Mouse (Mus musculus) neural tube, embryonic 12.5 days (tissue): ENCODE results near the gene Isg20. TPM values are rescaled to one million over a fixed set of nuclear protein-coding genes. Genes with fewer than 3 reads are reported as not detected.

Source experiments
- ATAC-seq: fragments of 200-750 bp; cut with Nextera tagmentation; 2 replicates; pipeline ENCODE4 v1.8.0; 2017; ENCODE audit warnings: low read depth, mild to moderate bottlenecking, moderate TSS enrichment, moderate library complexity; ENCODE audit not compliant: low FRiP score
- H3K27ac ChIP-seq: fragments of 300-500 bp; sonication (generic); 2 replicates; pipeline ENCODE4 v1.5.1; 2016
- H3K27me3 ChIP-seq: fragments of 300-500 bp; sonication (generic); replicated peaks from 2 replicates; pipeline ENCODE4 v1.6.1; 2016; ENCODE audit warnings: mild to moderate bottlenecking
- H3K36me3 ChIP-seq: fragments of 300-500 bp; sonication (generic); 2 replicates; pipeline ENCODE4 v1.6.1; 2016; ENCODE audit warnings: mild to moderate bottlenecking
- H3K4me1 ChIP-seq: fragments of 300-500 bp; sonication (generic); 2 replicates; pipeline ENCODE4 v1.6.1; 2016
- H3K4me2 ChIP-seq: fragments of 300-500 bp; sonication (generic); replicated peaks from 2 replicates; pipeline ENCODE4 v1.6.1; 2016; ENCODE audit warnings: mild to moderate bottlenecking
- H3K4me3 ChIP-seq: fragments of 300-500 bp; sonication (generic); 2 replicates; pipeline ENCODE4 v1.5.1; 2016
- H3K9ac ChIP-seq: fragments of 300-500 bp; sonication (generic); 2 replicates; pipeline ENCODE4 v1.6.1; 2016; ENCODE audit warnings: mild to moderate bottlenecking
- H3K9me3 ChIP-seq: fragments of 300-500 bp; sonication (generic); 2 replicates; pipeline ENCODE4 v1.6.1; 2016; ENCODE audit warnings: mild to moderate bottlenecking
- WGBS: fragments of 180-500 bp; shearing (Covaris S2); methylation state at CpG from one replicate; pipeline ENCODE4 v1.1.7; 2016; 5-methylcytosine and 5-hydroxymethylcytosine counted together
- microRNA-seq: library from miRNA; unstranded; fragments of <30 nt; microRNA quantifications from one replicate; pipeline ENCODE4, GENCODE M21; 2017
- polyA plus RNA-seq: library from polyadenylated mRNA; unstranded; fragments of >200 nt; fragmentation: Nextera tagmentation; extraction: Ambion mirVana; gene quantifications from 2 replicates; pipeline ENCODE4 v1.2.1, GENCODE M21; 2016

Gene Isg20
- polyA plus RNA-seq, 1 experiment from 2014 or later = 0.41 TPM

- WGBS = 86% methylated on average over 3 of the region's 3 CpGs
- H3K36me3 ChIP-seq = no peaks in the 10 kb centered on the region
- H3K27ac ChIP-seq = no peak overlapping the region
- H3K9ac ChIP-seq = no peak overlapping the region
- no peak overlapping the region for H3K4me2 ChIP-seq
- H3K27me3 ChIP-seq = no peaks in the 10 kb centered on the region
- no peak overlapping the region for H3K4me3 ChIP-seq
- H3K4me1 ChIP-seq = no peaks in the 10 kb centered on the region
- no peak for ATAC-seq
- no peaks in the 10 kb centered on the region for H3K9me3 ChIP-seq
These were observed 14.0 kb downstream of the Isg20 start for GRCm38 (mm10) chr7:78927266-78927665.

DNA sequence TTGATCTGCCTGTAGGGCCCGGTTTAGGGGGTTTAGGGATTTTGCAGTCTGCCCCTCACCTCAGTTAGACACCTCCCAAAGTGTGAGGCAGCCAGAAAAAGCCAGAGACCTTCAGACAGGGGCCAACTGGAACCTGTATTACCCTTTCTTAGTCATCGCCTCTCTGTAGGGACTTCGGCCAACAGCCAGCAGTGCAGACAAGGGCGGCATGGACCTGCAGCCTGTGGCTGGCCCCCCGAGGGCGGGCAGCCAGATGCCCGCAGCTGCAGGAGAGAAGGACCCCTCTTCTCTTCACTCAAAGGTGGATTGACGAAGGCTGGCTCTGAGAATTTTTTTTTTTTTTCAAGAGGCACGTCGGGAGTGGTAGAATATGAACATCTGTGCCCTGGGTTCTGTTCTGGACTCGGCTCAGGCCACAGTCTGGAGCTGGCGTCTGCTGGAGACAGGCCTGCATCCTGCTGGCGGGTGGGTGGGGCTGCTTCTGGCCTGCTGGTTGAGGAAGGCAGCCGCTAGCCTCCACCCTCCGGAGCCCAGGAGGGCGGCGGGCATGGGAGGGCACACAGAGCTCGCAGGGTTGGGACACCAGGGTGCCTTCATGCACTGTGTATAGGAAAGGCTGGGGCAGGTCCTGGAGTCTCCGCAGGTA is 25.9 kb downstream of the Isg20 start:
- WGBS = 65% methylated on average over 19 of the region's 19 CpGs
- no peak overlapping the region for H3K9ac ChIP-seq
- no peak for ATAC-seq
- no peaks in the 10 kb centered on the region for H3K27me3 ChIP-seq
- no peaks in the 10 kb centered on the region for H3K36me3 ChIP-seq
- H3K9me3 ChIP-seq = no peaks in the 10 kb centered on the region
- H3K4me2 ChIP-seq = no peak overlapping the region
- H3K27ac ChIP-seq = no peak overlapping the region
- no peak overlapping the region for H3K4me3 ChIP-seq
- no peaks in the 10 kb centered on the region for H3K4me1 ChIP-seq

DNA sequence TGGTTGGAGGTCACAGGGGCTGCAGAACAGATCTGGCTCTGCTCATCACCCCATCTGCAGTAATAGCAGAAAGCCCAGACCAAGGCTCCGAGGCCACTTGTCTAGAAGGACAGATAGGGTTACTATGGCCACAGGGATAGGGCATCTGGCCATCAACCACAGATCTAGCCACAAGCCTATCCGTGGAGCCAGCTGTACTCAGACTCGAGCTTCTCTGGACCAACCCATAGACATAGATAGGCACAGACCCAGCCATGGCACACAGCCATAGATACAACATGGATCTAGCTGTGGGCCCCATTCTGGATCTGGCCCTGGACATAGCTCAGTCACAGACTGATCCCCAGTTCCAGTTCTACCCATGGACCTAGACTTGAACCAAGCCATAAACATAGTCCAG is 27.7 kb downstream of the Isg20 start:
- Histone ChIP-seq H3K27me3 (no peaks in the 10 kb centered on the region), H3K36me3 (no peaks in the 10 kb centered on the region), H3K4me3 (no peak overlapping the region), H3K9ac (no peak overlapping the region), H3K9me3 (no peaks in the 10 kb centered on the region), H3K27ac (no peak overlapping the region), H3K4me1 (no peaks in the 10 kb centered on the region), H3K4me2 (no peak overlapping the region)
- ATAC-seq = no peak
- WGBS = 87% methylated on average over 3 of the region's 3 CpGs

DNA sequence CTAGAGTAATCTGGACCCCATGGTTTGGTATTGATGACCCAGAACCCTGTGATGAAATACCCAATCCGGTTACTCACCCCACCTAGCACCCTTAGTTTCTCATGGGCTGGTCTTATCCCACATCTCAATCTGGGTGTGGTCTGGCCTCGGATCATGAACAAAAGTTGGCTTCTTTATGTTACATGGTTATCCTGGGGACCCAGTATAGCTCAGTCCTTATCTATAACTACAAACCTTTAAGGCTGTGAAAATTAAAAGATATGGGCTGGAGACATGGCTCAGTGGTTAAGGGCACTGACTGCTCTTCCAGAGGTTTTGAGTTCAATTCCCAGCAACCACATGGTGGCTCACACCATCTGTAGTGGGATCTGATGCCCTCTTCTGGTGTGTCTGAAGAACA is 29.3 kb downstream of the Isg20 start:
- no peak for ATAC-seq
- H3K27ac ChIP-seq = no peak overlapping the region
- H3K4me1 ChIP-seq = no peaks in the 10 kb centered on the region

DNA sequence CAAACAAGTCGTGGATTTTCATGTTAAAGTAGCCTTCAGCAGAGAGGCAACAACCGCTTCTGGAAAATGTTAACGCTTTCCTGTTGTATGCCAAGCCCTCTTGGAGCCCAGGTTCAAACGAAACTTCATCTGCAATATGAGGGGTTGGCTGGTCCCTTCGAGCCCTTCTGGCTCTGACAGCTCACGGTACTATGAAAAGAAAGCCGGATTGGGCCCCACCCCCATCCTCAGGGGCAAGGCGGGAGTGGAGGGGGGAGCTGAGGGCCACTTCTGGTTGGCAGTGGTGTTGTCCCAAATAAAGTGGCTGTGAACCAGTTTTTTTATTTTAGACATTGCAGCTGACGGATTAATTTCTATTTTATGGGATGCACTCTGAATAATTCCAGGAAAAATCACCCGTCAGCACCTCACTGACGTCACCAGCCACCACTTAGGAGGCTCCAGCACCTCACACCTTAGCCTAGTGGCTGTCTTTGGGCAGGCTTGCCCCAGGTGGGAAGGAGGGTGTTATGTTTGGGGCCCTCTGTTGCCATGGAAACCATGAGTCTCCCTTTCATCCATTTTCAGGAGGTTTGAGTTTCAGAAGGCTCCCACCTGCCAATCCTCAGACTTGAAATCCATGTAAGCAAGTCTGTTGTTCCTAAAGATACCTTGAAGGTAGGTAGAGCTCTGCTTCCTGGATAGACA is 40.8 kb downstream of the Isg20 start:
- no peaks in the 10 kb centered on the region for H3K27me3 ChIP-seq
- no peak overlapping the region for H3K27ac ChIP-seq
- H3K4me2 ChIP-seq = no peak overlapping the region
- no peaks in the 10 kb centered on the region for H3K9me3 ChIP-seq
- no peak overlapping the region for H3K4me3 ChIP-seq
- no peak for ATAC-seq
- H3K9ac ChIP-seq = no peak overlapping the region
- no peaks in the 10 kb centered on the region for H3K36me3 ChIP-seq
- 35% methylated on average over 11 of the region's 11 CpGs for WGBS
- no peaks in the 10 kb centered on the region for H3K4me1 ChIP-seq

More for the DNA sequence above, 29.3 kb downstream of the Isg20 start:
- H3K27me3 ChIP-seq = no peaks in the 10 kb centered on the region
- H3K36me3 ChIP-seq = no peaks in the 10 kb centered on the region
- H3K9ac ChIP-seq = no peak overlapping the region
- WGBS = 91% methylated on average over 2 of the region's 2 CpGs
- no peak overlapping the region for H3K4me3 ChIP-seq
- H3K4me2 ChIP-seq = no peak overlapping the region
- no peaks in the 10 kb centered on the region for H3K9me3 ChIP-seq

- ATAC-seq = no peak
- Histone ChIP-seq H3K4me1 (no peaks in the 10 kb centered on the region), H3K36me3 (no peaks in the 10 kb centered on the region), H3K27ac (no peak overlapping the region), H3K4me3 (no peak overlapping the region), H3K27me3 (no peaks in the 10 kb centered on the region), H3K9ac (no peak overlapping the region), H3K4me2 (no peak overlapping the region), H3K9me3 (no peaks in the 10 kb centered on the region)
- 77% methylated on average over 6 of the region's 6 CpGs for WGBS
These were observed 41.4 kb downstream of the Isg20 start for GRCm38 (mm10) chr7:78954619-78955018.

DNA sequence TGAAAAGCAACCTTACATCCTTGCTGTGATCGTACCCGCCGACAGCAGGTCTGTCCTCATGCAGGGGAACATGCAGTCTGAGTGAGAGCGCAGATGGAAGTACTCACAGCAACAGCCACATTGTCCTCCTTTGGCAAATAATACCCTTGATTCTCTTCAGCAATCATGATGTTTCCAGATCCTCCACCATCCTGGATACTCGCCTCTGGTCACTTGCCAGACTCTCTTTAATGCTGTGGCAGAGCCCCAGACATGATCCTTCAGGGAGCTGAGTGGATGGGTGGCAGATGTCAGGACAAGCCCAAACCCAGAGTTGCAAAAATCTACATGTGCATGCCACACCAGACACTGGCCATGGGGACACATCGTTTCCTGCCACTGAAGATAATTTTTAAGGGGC is 41.9 kb downstream of the Isg20 start:
- H3K36me3 ChIP-seq = no peaks in the 10 kb centered on the region
- H3K27me3 ChIP-seq = no peaks in the 10 kb centered on the region
- H3K9ac ChIP-seq = no peak overlapping the region
- H3K27ac ChIP-seq = no peak overlapping the region
- H3K9me3 ChIP-seq = no peaks in the 10 kb centered on the region
- H3K4me1 ChIP-seq = no peaks in the 10 kb centered on the region
- 90% methylated on average over 6 of the region's 6 CpGs for WGBS
- ATAC-seq = no peak
- no peak overlapping the region for H3K4me3 ChIP-seq
- no peak overlapping the region for H3K4me2 ChIP-seq

DNA sequence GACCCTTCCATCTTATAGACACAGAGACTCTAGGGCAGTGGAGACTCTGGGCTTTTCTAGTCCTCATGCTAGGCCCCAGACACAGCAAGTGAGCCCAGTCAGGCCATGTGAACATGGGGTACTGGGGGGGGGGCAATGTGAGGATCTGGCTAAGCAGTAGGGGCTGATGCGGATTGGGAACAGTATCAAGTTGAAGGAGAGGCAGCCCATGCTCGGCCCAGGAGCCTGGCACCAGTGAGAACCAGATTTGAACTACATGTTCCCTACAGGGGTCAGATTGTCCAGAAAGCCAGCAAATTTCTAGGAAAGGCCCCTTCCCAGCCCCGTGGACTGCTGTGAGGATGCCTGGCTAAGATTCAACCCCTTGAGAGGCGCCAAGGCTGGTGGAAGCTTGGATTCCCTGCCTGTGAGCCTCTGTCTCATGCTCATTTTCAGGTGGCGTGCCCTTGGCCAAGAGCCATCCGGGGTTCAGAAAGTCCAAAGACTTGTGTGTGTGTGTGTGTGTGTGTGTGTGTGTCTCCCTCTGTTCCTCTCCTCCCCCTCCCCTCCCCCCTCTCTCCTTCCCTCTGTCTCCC is 45.4 kb downstream of the Isg20 start:
- no peak for ATAC-seq
- H3K9ac ChIP-seq = no peak overlapping the region
- 91% methylated on average over 6 of the region's 6 CpGs for whole genome bisulfite sequencing

DNA sequence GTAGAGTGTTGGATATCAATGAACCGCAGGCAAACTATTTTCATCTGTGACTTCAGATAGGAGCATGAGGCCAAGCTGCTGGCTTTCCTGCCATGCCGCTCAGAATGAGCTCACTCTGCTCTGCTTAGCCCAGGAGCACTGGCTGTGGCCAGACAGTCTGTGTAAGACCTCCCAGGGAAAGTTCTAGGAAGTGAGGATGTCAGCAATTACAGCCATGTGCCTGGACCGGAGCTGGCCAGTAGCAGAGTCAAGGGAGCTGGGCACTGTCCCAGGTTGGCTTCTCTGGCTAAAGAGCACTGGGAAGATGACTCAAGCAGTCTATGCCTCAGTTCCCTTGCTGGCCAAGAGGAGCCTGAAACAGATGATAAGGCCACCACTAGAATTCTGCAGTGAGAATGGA is 50.7 kb downstream of the Isg20 start:
- no peaks in the 10 kb centered on the region for H3K9me3 ChIP-seq
- H3K9ac ChIP-seq = no peak overlapping the region
- no peak overlapping the region for H3K27ac ChIP-seq
- no peak overlapping the region for H3K4me3 ChIP-seq
- no peak overlapping the region for H3K4me2 ChIP-seq
- ATAC-seq = no peak
- no peaks in the 10 kb centered on the region for H3K36me3 ChIP-seq
- 91% methylated on average over 3 of the region's 3 CpGs for WGBS
- H3K27me3 ChIP-seq = no peaks in the 10 kb centered on the region
- H3K4me1 ChIP-seq = no peaks in the 10 kb centered on the region

More for the DNA sequence above, 45.4 kb downstream of the Isg20 start:
- no peak overlapping the region for H3K4me3 ChIP-seq
- H3K9me3 ChIP-seq = no peaks in the 10 kb centered on the region
- no peak overlapping the region for H3K4me2 ChIP-seq
- no peak overlapping the region for H3K27ac ChIP-seq
- no peaks in the 10 kb centered on the region for H3K27me3 ChIP-seq
- H3K36me3 ChIP-seq = no peaks in the 10 kb centered on the region
- no peaks in the 10 kb centered on the region for H3K4me1 ChIP-seq

Small RNA genes within 50 kb of the gene (microRNA-seq; reads per million reads assigned to microRNA genes)
- gene Mir7-2 = 175 reads per million, percentile 59 among the genes with 10 or more reads in this experiment

Other genes starting within 250 kb of the Isg20 start
- 14.2 and 17.6 TPM in 2 replicates for gene Ntrk3, start 175.4 kb upstream of the Isg20 start, polyA plus RNA-seq
- 70.1 and 70.8 TPM in 2 replicates for gene Mrps11, start 130.3 kb upstream of the Isg20 start, polyA plus RNA-seq
- gene Mrpl46, start 129.9 kb upstream of the Isg20 start, polyA plus RNA-seq = 61.3 and 65.2 TPM in 2 replicates
- 19.7 TPM in 2 replicates for gene Det1, start 66.2 kb upstream of the Isg20 start, polyA plus RNA-seq
- 47.6 and 48.0 TPM in 2 replicates for gene Aen, start 17.6 kb upstream of the Isg20 start, polyA plus RNA-seq
- 1.4 and 1.6 TPM in 2 replicates for gene Acan, start 140.1 kb downstream of the Isg20 start, polyA plus RNA-seq
- 1.7 and 1.9 TPM in 2 replicates for gene Hapln3, start 217.6 kb downstream of the Isg20 start, polyA plus RNA-seq
- gene Mfge8, start 235.6 kb downstream of the Isg20 start, polyA plus RNA-seq = 62.8 and 64.5 TPM in 2 replicates